Mouse (Mus musculus) gastrocnemius, adult 2 months (tissue): Measurements from ENCODE around the gene Lnp1. TPM values are rescaled to one million over a fixed set of nuclear protein-coding genes. Genes with fewer than 3 reads are reported as not detected.
"Not testable (repeated sequence)": the region's sequence is repeated elsewhere in the genome, so short reads cannot be mapped to it uniquely, and the experiment has no call there.

Source experiments
- DNase-seq: peaks from one replicate; pipeline ENCODE4 v3.0.0; 2022
- H3K27ac ChIP-seq: fragments of 200-600 bp; 2 replicates; pipeline ENCODE4 v1.8.1; 2022; ENCODE audit warnings: mild to moderate bottlenecking
- H3K4me3 ChIP-seq: fragments of 200-600 bp; 2 replicates; pipeline ENCODE4 v1.8.1; 2022; ENCODE audit warnings: mild to moderate bottlenecking, moderate library complexity
- CTCF ChIP-seq: fragments of 200-600 bp; IDR thresholded peaks from 2 replicates; pipeline ENCODE4 v1.8.1; 2022; ENCODE audit warnings: antibody characterized with exemption, mild to moderate bottlenecking, moderate library complexity
- intact Hi-C: fragments of 180-260 bp; cut with DNase I; formaldehyde crosslinking; loops from one replicate; pipeline ENCODE4 v1.15.1; 2025
- long read RNA-seq, 2 experiments: library from polyadenylated mRNA; stranded (forward); transcript quantifications; one replicate each; pipeline ENCODE4 v2.0.0; 2021
- total RNA-seq, 2 experiments: library from RNA; stranded (reverse); gene quantifications; 2 replicates each; pipeline ENCODE4 v1.2.3; 2021

Gene Lnp1
- total RNA-seq = not detected
- long read RNA-seq, experiment 1 = 0 reads
- long read RNA-seq, experiment 2 = 0 reads

DNA sequence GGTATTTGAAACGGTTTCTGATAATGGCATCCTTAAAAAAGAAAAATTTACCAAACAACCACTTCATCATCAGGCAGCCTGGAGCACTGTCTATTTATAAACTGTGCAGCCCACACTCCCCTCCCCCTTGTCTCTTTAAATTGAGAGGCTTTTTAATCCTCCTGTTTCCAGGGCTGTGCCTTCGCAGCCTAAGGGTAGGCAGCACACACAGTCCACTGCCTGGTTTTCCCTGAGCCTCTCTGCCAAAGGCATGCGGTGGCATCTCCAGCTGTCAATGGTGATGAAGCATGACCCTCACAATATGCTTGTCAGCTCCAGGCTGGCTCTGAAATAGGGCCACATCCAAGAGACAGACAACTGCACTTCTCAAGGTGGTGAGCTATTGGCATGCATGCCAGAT, at the start of gene Lnp1:
TSS of gene Lnp1 (minus strand) at position 39 of the 400 bp plus-strand sequence.
- Histone ChIP-seq H3K27ac (no peak within 1 kb of the TSS), H3K4me3 (no peak within 1 kb of the TSS)
- TF ChIP-seq CTCF = no peak
- DNase-seq = no peak
- intact Hi-C loops = no loop called here

DNA sequence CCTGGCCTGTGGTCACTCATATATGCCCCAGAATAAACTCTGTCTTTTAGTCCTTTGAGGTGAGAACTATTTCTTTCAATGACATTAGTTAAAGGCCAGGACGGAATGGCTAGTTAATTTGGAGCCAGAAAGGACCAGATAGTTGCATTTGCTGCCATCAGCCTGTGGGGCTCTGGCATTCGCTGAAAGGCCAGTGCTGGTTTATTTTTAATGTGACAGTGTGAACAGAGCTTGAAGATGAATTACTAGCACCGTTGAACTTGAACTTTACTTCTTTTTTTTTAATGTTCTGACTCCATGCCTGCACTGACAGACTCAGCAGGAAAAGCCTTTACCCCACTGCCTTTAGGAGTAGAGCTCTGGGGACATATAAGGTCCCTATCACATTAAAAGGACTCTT, 46.8 kb upstream of the Lnp1 start:
- no peak for TF ChIP-seq CTCF
- H3K4me3 ChIP-seq = no peak overlapping the region
- intact Hi-C loops = no loop called here

DNA sequence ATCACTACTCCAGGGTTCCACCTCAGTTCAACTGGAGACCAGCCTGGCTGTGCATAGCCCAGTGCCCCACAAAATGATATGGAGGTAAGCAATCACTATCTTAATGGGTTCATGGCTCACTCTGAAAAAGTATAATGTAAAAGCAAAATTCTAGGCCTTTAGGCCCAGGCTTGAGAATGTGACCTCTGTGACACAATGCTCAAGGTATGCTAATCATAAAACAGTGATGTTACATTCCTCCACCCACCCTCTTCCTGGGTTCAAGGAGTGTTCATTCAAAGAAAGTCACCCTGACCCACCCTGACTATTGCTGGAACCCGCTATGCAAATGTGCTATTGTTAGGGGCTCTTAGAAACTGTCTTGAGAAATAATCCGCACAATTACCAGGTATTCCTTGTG, 30.4 kb upstream of the Lnp1 start:
- intact Hi-C loops, H3K4me3 ChIP-seq: not testable (repeated sequence)

More for the DNA sequence above, 46.8 kb upstream of the Lnp1 start:
- no peak for DNase-seq
- no peak overlapping the region for H3K27ac ChIP-seq

DNA sequence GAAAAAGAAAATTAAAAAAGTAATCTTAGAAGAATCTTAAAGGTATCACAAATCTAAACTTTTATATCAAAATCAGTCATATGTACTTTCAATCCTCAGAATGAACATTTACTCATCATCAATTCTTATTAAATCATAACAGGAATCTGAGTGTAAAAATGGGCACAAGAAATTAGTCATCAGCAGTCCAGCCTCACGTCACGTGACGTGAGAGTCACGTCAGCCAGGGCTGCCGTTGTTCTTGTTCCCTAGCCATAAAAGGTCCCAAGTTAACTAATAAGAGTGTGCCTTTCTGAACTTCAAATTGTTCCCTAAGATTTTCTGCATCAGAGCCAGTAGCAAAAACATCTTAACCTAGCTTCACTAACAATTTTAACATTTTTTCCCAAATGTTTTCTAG, 21.2 kb upstream of the Lnp1 start:
- Histone ChIP-seq H3K27ac (no peak overlapping the region), H3K4me3 (no peak overlapping the region)
- intact Hi-C loops = no loop called here
- no peak for TF ChIP-seq CTCF
- DNase-seq = no peak

More for the DNA sequence above, 30.4 kb upstream of the Lnp1 start:
- not testable (repeated sequence) for DNase-seq, H3K27ac ChIP-seq

DNA sequence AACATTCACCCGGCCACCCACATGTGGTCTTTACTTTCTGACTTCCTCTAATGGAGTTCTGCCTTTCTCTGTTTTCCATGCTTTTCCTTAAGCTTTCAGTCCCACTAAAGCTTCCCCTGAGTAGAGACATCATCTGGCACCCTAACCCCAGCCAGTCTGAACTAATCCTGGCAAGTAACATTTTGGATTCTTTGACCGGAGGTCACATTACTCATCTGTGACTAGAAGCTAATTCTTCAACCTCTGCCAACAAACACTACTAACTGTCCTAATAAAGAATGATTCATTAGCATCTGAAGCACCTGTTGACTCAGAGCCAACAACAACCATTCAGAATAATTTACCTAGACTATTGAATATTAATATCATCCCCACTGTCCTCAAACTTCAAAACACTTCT, 14.5 kb upstream of the Lnp1 start:
- no peak overlapping the region for H3K4me3 ChIP-seq
- no peak for TF ChIP-seq CTCF
- no peak for DNase-seq
- intact Hi-C loops = no loop called here
- H3K27ac ChIP-seq = no peak overlapping the region

DNA sequence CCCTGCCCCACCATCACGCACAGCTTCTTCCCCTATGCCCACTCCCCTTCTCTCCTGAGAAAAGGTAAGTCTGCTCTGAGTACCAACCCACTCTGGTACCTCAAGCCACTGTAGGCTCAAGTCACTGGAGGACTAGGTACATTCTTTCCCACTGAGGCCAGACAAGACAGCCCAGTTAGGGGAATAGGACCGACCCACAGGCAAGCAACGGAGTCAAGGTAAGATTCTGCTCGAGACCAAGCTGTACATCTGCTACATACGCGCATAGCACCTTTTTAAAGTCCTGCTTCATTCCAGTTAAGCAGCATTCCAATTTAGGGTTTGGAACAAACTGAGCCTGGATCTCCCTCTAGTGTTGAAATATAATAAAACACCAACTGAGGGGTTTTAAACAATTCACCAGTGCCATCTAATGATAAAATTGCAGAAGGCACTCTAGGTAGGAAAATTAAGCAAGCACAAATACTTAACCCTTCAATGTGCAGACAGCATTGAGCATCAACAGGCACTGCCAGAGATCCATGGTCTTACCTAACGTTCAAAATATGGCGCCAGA, 7.7 kb downstream of the Lnp1 start:
- peak; percentile 84 for TF ChIP-seq CTCF
- Histone ChIP-seq H3K4me3 (no peak overlapping the region), H3K27ac (no peak overlapping the region)
- no peak for DNase-seq
- intact Hi-C loops = loop anchor here (2.0 kb wide), 1 partner anchor 149 kb away; no protein-coding TSS in a partner anchor

DNA sequence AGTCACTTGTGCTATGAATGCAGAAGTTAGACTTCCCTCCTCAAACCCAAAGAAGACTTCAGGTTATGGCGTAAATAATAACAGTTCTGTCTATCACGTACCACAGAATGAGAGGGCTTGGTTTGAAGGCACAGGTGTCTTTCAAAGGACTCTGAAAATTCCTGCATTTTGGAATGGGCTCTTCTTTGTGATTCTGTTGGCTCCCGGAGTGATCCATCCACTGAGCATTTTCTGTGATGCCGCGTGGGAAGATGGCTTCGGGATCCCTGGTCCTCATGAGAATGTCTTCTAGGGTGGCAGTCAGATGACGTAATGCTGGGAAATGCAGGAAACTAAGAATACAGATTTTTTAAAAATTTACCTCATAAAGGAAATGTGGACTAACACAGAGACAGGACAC, 10.6 kb downstream of the Lnp1 start:
- Histone ChIP-seq H3K27ac (no peak overlapping the region), H3K4me3 (no peak overlapping the region)
- TF ChIP-seq CTCF = no peak
- no peak for DNase-seq
- intact Hi-C loops = loop anchor here (5.0 kb wide), 1 partner anchor 115 kb away; no protein-coding TSS in a partner anchor

DNA sequence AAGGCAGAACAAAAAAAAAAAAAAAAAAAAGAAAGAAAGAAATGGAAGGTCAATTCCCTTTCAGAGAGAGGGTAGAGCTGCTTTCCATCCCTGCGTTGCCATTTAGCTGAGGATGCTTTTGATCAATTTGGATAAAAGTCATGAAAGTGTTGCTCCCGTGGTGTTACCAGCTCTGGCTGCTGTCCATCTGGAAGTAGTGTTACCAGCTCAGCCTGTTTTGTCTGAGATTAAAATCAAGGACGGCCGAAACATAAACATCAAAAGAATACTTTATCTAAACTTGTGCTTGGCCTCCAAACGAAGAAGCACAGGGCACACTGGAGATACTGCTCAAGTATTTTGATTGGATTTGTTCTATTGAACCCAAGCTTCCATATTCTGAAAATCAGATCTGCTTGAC, 18.9 kb downstream of the Lnp1 start:
- DNase-seq = no peak
- no peak for TF ChIP-seq CTCF
- Histone ChIP-seq H3K4me3 (no peak overlapping the region), H3K27ac (no peak overlapping the region)
- intact Hi-C loops = no loop called here

DNA sequence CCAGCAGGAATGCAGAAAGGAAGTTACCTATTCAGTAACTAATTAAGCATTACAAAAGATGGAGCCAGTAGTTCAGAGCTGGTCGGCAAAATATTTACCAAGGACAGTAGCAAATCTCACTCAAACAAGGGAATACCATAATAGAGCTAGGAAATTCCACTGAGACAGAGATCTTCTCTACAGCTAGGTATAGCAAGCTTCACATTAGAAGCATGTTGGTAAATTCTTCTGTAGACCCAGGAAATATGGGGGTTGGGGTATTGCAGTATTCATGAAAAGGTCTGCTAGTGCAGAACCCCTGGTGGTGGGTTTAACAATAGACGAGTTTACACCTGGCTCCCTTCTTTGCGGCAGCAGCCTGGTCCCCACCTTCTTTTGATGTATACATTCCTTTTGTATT, 25.7 kb downstream of the Lnp1 start:
- H3K4me3 ChIP-seq, DNase-seq, H3K27ac ChIP-seq, intact Hi-C loops: not testable (repeated sequence)

DNA sequence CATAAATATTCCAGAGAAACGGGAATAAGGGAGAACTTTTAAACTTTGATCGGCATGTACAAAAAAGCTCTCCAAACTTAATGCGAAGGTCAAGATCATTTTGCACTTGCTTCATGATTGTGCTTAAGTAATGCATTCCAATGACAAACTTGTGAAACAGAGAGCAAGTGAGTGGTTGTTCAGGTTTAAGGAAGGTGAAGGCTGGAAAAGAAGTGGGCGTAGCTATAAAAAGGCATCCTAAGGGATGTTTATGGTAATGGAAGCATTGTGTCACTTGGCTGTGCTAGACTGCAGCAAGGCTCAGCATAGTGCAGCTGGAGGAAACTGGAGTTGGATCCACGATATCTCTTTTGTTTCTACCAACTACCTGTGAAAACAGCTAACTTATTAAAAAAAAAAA, 36.3 kb downstream of the Lnp1 start:
- Histone ChIP-seq H3K27ac (no peak overlapping the region), H3K4me3 (no peak overlapping the region)
- intact Hi-C loops = no loop called here
- DNase-seq = no peak
- no peak for TF ChIP-seq CTCF

DNA sequence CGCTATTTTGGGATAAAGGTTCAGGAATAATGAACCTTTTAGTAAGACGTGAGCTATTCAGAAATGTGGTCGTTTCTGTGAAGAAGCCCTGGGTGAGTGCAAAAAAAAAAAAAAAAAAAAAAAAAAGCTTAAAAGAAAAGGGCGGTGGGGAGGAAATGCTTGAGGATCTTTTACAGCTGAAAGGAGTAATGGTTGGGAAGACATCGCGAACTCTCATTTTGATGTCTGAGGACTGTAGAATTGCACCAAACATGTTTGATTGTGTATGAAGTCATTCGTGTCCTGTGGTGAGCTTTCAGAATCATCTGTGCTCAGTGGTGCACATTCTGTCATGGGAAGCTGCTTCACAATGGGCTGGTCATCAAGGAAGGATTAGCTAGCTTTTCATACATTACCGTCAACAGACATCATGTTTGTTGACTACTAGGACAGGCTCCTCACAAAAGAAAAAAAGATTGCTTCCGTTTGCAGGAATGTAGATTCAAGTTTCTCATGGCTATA, 41.2 kb downstream of the Lnp1 start:
- peak overlapping the region; percentile 73 for H3K4me3 ChIP-seq
- intact Hi-C loops = no loop called here
- H3K27ac ChIP-seq = no peak overlapping the region
- DNase-seq = no peak
- TF ChIP-seq CTCF = no peak

DNA sequence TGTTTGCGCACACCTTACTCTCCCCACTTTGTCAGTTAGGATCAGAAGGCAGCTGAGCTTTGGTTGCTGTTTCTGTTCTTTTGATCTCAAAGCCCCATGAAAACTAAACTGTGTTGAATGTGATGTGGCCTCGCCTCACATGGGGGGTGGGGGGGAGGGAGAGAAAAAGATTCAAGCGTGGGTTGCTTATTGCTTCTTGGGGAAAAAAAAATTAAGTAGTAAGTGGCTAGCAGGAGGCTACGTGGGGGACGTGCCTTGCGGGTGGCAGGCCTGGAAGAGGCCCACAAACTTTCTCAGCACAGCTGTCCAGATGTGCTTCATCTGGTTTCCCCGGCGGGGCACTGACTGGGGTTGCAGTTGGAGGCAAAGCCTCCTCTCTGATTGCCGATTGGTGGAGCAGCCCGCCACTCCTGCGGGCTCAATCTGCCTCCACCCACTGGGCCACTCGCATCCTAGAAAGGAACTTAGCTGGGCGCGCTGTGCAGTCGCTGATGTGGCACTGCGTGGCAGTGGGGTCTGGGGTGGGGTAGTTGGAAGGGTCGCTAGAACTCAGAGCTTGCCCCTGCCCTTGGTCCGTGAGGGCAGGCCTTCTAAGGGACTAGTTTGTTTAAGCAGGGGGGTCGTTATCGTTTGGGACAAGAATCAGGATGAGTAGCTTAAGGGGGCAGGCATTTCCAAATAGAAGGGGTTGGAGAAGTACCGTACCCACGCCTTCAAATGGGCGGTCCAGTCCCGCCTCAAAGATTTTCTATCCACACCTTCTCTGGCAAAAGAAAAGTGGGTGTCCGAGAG, 41.8 kb downstream of the Lnp1 start, which contains the start of gene Tmem45a:
TSS of gene Tmem45a (minus strand) at position 343 of the 792 bp plus-strand sequence.
- DNase-seq = peak; percentile 93
- peak within 1 kb of the TSS; percentile 73 for H3K4me3 ChIP-seq
- peak within 1 kb of the TSS; percentile 79 for H3K27ac ChIP-seq
- TF ChIP-seq CTCF = no peak
- intact Hi-C loops = no loop called here

DNA sequence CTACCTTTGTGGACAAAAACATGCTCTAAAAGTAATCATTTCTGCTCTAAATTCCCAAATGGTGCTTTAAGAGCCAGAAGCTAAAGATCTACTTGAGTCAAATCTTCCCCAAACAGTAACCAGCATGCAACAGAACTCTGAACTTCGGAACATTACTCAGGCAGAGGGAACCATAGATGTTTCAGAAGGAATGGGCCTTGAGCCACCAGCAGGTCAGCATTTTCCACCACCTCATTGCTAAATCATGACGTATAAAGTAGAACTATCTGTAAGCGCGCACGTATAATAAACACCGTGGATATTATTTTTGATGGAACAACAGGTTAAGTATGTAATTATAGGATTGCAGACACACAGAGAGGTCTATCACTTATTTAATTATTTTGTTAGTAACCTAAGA, 43.0 kb downstream of the Lnp1 start:
- peak overlapping the region; percentile 73 for H3K4me3 ChIP-seq
- intact Hi-C loops = no loop called here
- DNase-seq = no peak
- no peak overlapping the region for H3K27ac ChIP-seq
- no peak for TF ChIP-seq CTCF

DNA sequence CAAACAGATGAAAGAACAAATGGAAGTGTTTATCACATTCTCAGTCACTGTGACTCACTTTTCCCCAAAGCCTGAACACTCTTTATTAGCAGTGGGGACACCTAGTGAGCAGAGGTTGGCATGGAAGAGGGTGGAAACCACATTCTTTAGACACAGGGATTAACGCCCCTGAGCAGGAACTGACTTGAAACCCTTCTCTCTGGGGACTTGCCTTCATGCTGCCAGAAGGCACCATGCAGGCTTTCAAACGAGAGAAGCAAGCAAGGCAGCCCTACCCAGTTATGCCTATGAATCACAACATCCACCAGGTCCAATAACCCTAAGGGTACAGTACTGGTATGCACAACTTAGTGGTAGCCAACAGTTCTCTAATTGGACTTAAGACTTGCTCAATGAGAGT, 54.5 kb downstream of the Lnp1 start:
- H3K4me3 ChIP-seq = no peak overlapping the region
- intact Hi-C loops = no loop called here
- no peak overlapping the region for H3K27ac ChIP-seq
- no peak for TF ChIP-seq CTCF
- DNase-seq = no peak
